ENCODE assay signal across 12 mouse cellular contexts in the genomic region with DNA sequence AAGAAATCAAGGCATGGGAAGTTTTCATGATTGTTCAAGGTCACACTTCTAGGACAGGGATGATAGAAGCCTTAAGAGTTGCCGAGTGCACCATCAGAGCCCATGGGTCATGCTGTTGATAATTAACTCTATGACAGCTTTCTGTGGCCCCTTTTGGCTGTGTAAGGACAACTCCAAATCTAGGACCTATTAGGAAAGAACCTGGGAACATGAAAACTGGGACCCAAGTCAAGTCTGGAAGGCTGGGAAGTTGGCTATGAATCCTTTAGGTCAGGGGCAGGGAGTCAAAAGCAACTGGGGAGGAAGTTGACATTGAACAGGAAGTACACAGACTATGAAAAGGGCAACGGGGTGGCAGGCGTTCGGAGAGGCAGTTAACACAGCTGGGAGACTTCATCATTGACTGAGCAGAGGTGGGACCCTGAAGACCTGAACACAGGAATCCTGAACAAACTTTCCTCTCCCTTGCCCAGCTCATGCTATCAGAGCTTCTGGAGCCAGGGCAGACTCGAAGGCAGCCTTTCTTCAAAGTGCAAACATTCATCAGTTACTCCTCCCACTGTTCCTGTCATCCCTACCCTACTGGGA.
DNase-seq lines count a peak whose midpoint lies in the region; ATAC-seq lines count a peak whose summit lies in the region.
"Had no signal": no experiment of that assay in that cellular context is flagged by ENCODE, and none has a peak within 500 bp of the region (broad histone marks: within the 10 kb centered on the region; RNA-seq: fewer than 3 reads in every experiment).

No protein-coding gene starts in this region.

- no peak for ATAC-seq in midbrain, embryonic 13.5 days
- 0 out of 2 replicates have a peak, but pooled peaks have one; percentile 26 for ATAC-seq in granulocyte monocyte progenitor cell, adult 5-6 weeks (replicated peaks; ENCODE audit: poor library complexity, severe bottlenecking)

- no peak overlapping the region for H3K4me3 ChIP-seq in midbrain, embryonic 10.5 days
- no peak overlapping the region for H3K4me3 ChIP-seq in midbrain, embryonic 13.5 days (replicated peaks)
- H3K4me3 ChIP-seq in limb, embryonic 10.5 days: no peak overlapping the region
- H3K4me3 ChIP-seq: liver, embryonic 15.5 days had no signal

- H3K9ac ChIP-seq in midbrain, embryonic 13.5 days (replicated peaks): no peak overlapping the region
- H3K9ac ChIP-seq: liver, embryonic 15.5 days had no signal

- no peaks in the 10 kb centered on the region for H3K9me3 ChIP-seq in midbrain, embryonic 10.5 days (replicated peaks)
- H3K9me3 ChIP-seq in midbrain, embryonic 13.5 days: no peaks in the 10 kb centered on the region
- no peaks in the 10 kb centered on the region for H3K9me3 ChIP-seq in limb, embryonic 10.5 days (replicated peaks)
- H3K9me3 ChIP-seq: G1E; liver, embryonic 15.5 days had no signal

- peak overlapping the region; percentile 64; the same call in 1 of the 2 replicates for H3K27ac ChIP-seq in midbrain, embryonic 10.5 days (replicated peaks)
- H3K27ac ChIP-seq in midbrain, embryonic 13.5 days: no peak overlapping the region
- H3K27ac ChIP-seq in limb, embryonic 10.5 days: no peak overlapping the region
- H3K27ac ChIP-seq: liver, embryonic 15.5 days had no signal

- no peaks in the 10 kb centered on the region for H3K27me3 ChIP-seq in midbrain, embryonic 10.5 days (ENCODE audit: low read depth, poor library complexity, severe bottlenecking)
- no peaks in the 10 kb centered on the region for H3K27me3 ChIP-seq in midbrain, embryonic 13.5 days
- no peaks in the 10 kb centered on the region for H3K27me3 ChIP-seq in limb, embryonic 10.5 days (ENCODE audit: low read depth, poor library complexity, severe bottlenecking)
- H3K27me3 ChIP-seq: liver, embryonic 15.5 days had no signal

- WGBS in midbrain, embryonic 10.5 days: 80% methylated on average over 5 of the region's 5 CpGs
- 84% methylated on average over 5 of the region's 5 CpGs for WGBS in midbrain, embryonic 13.5 days
- 72% methylated on average over 5 of the region's 5 CpGs for WGBS in limb, embryonic 10.5 days

- no peak for DNase-seq in midbrain, embryonic 10.5 days (ENCODE audit: low spot score)
- peak; percentile 20 to 32 for DNase-seq in kidney, postnatal 25 days
- DNase-seq in thymus, postnatal 25 days: peak; percentile 54
- DNase-seq in limb, embryonic 10.5 days (ENCODE audit: low spot score): no peak
- DNase-seq in frontal cortex, postnatal 14 days (ENCODE audit: low spot score in 2 of 2): no peak
- DNase-seq in layer of hippocampus, adult 11-12 months (ENCODE audit: low spot score): no peak
- DNase-seq: gastrocnemius, postnatal 36 days; right cerebral cortex, adult 18-20 months had no signal

- no peaks in the 10 kb centered on the region for H3K36me3 ChIP-seq in midbrain, embryonic 10.5 days
- no peaks in the 10 kb centered on the region for H3K36me3 ChIP-seq in midbrain, embryonic 13.5 days
- no peaks in the 10 kb centered on the region for H3K36me3 ChIP-seq in limb, embryonic 10.5 days
- H3K36me3 ChIP-seq: G1E; liver, embryonic 15.5 days had no signal

- no peak overlapping the region for H3K4me2 ChIP-seq in midbrain, embryonic 13.5 days (replicated peaks)
- H3K4me2 ChIP-seq: liver, embryonic 15.5 days had no signal

- H3K4me1 ChIP-seq in midbrain, embryonic 10.5 days: peaks cover 28% of the 10 kb centered on the region
- peaks cover 14% of the 10 kb centered on the region; the same call in 1 of the 2 replicates for H3K4me1 ChIP-seq in midbrain, embryonic 13.5 days (replicated peaks)
- H3K4me1 ChIP-seq in limb, embryonic 10.5 days: peaks cover 10% of the 10 kb centered on the region; the same call in 1 of the 2 replicates

Comparison
In these comparisons a context has a peak if more than half of its experiments do, and no peak if none do; other contexts are left out.
1. DNase-seq: peak in kidney, postnatal 25 days (2 of 2) and thymus, postnatal 25 days (single experiment); none in midbrain, embryonic 10.5 days (single experiment), limb, embryonic 10.5 days (single experiment), frontal cortex, postnatal 14 days (0 of 2) and layer of hippocampus, adult 11-12 months (single experiment).